27 mouse cellular contexts compared by ENCODE assay signal in the genomic region with DNA sequence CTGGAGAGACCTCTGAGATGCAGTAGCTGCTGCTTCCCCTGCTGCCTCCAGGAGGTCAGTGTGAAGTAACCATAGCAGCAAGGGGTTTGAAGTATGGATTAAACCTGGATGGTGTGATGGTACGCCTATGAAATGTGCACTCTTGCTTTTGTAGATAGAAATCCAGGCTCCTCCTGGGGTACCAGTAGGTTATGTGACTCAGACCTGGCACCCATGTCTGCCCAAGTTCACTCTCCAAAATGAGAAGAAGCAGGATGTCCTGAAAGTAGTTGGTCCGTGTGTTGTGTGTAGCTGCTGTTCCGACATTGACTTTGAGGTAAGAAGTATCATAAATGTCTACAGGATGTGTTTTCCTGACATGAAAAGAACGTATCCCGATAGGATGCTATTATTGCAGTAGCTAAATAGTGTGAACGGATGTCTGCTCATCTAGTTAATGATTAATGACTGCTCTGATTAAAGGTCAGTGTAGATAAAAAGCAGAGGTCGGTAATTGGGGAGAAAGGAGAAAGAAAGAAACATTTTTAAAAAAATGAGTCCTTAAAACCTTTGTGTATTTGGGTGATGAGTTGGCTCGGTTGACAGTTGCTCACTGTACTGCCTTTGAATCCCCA. TPM values are rescaled to one million over a fixed set of nuclear protein-coding genes. Genes with fewer than 3 reads are reported as not detected.
DNase-seq lines count a peak whose midpoint lies in the region; ATAC-seq and TF ChIP-seq lines count a peak whose summit lies in the region.
"Had no signal": no experiment of that assay in that cellular context is flagged by ENCODE, and none has a peak within 500 bp of the region (broad histone marks: within the 10 kb centered on the region; RNA-seq: fewer than 3 reads in every experiment).

No protein-coding gene starts in this region.

- no peak for ATAC-seq in kidney, embryonic 15.5 days (replicated peaks; ENCODE audit: low FRiP score)
- no peak for ATAC-seq in kidney, embryonic 14.5 days (ENCODE audit: low FRiP score, low TSS enrichment)
- peak; percentile 43 for ATAC-seq in erythroid progenitor cell, adult 5-6 weeks (replicated peaks; ENCODE audit: low FRiP score, poor library complexity, severe bottlenecking)
- ATAC-seq in intestine, postnatal 0 days, result peak; percentile 71
- ATAC-seq in liver, postnatal 0 days, result peak; percentile 73

- no peak for DNase-seq in liver, postnatal 0 days
- DNase-seq in adrenal gland, adult 2 months, result no peak
- DNase-seq in layer of hippocampus, adult 11-12 months (ENCODE audit: low spot score), result no peak
- DNase-seq: cerebellum, adult 2 months; cerebellum, postnatal 36 days; gastrocnemius, postnatal 14 days; heart, adult 2 months; heart, postnatal 36 days; kidney, postnatal 10 days; midbrain, embryonic 14.5 days; right cerebral cortex, postnatal 14 days had no signal

- H3K27ac ChIP-seq in kidney, embryonic 15.5 days, result 0 out of 2 replicates have a peak overlapping the region, but pooled peaks have one; percentile 73
- no peak overlapping the region for H3K27ac ChIP-seq in kidney, embryonic 14.5 days (ENCODE audit: low read depth, low read length)
- H3K27ac ChIP-seq in intestine, postnatal 0 days (ENCODE audit: low read depth, low read length), result no peak overlapping the region
- peak overlapping the region; percentile 84 for H3K27ac ChIP-seq in liver, postnatal 0 days (ENCODE audit: low read depth)
- H3K27ac ChIP-seq: embryonic facial prominence, embryonic 15.5 days; forebrain, embryonic 12.5 days; hindbrain, embryonic 15.5 days; limb, embryonic 12.5 days had no signal

- H3K4me2 ChIP-seq in kidney, embryonic 15.5 days, result no peak overlapping the region
- H3K4me2 ChIP-seq in kidney, embryonic 14.5 days (replicated peaks; ENCODE audit: low read depth, low read length), result no peak overlapping the region
- no peak overlapping the region for H3K4me2 ChIP-seq in intestine, postnatal 0 days (replicated peaks; ENCODE audit: low read depth)
- H3K4me2 ChIP-seq in liver, postnatal 0 days (ENCODE audit: low read depth, low read length), result peak overlapping the region; percentile 29; the same call in 1 of the 2 replicates
- H3K4me2 ChIP-seq: embryonic facial prominence, embryonic 15.5 days; forebrain, embryonic 12.5 days; hindbrain, embryonic 15.5 days; limb, embryonic 12.5 days had no signal

- no peaks in the 10 kb centered on the region for H3K27me3 ChIP-seq in kidney, embryonic 15.5 days
- no peaks in the 10 kb centered on the region for H3K27me3 ChIP-seq in kidney, embryonic 14.5 days (ENCODE audit: control insufficient read depth, insufficient read depth, low read length)
- H3K27me3 ChIP-seq in intestine, postnatal 0 days (replicated peaks; ENCODE audit: control insufficient read depth, insufficient read depth, low read length), result no peaks in the 10 kb centered on the region
- no peaks in the 10 kb centered on the region for H3K27me3 ChIP-seq in liver, postnatal 0 days (ENCODE audit: insufficient read depth, low read length)
- H3K27me3 ChIP-seq: embryonic facial prominence, embryonic 15.5 days; forebrain, embryonic 12.5 days; hindbrain, embryonic 15.5 days; limb, embryonic 12.5 days had no signal

- TF ChIP-seq EP300 in liver, postnatal 0 days (IDR thresholded peaks at IDR 0.05; ENCODE audit: low read depth), result no peak

- H3K4me3 ChIP-seq in kidney, embryonic 15.5 days (replicated peaks), result no peak overlapping the region
- H3K4me3 ChIP-seq in kidney, embryonic 14.5 days (ENCODE audit: low read length), result no peak overlapping the region
- no peak overlapping the region for H3K4me3 ChIP-seq in intestine, postnatal 0 days (ENCODE audit: low read depth, low read length)
- H3K4me3 ChIP-seq in liver, postnatal 0 days (ENCODE audit: low read depth, low read length), result no peak overlapping the region
- H3K4me3 ChIP-seq: embryonic facial prominence, embryonic 15.5 days; forebrain, embryonic 12.5 days; hindbrain, embryonic 15.5 days; limb, embryonic 12.5 days had no signal

- peaks cover 74% of the 10 kb centered on the region for H3K36me3 ChIP-seq in kidney, embryonic 15.5 days
- peaks cover 18% of the 10 kb centered on the region; the same call in 1 of the 2 replicates for H3K36me3 ChIP-seq in kidney, embryonic 14.5 days (ENCODE audit: control insufficient read depth, insufficient read depth, low read length)
- peaks cover 35% of the 10 kb centered on the region for H3K36me3 ChIP-seq in intestine, postnatal 0 days (ENCODE audit: control insufficient read depth, insufficient read depth)
- H3K36me3 ChIP-seq in liver, postnatal 0 days (replicated peaks; ENCODE audit: insufficient read depth, low read length), result peaks cover 16% of the 10 kb centered on the region
- H3K36me3 ChIP-seq: embryonic facial prominence, embryonic 15.5 days; hindbrain, embryonic 15.5 days had no signal

- 58% methylated on average over 8 of the region's 8 CpGs for WGBS in kidney, embryonic 15.5 days
- WGBS in kidney, embryonic 14.5 days, result 61% methylated on average over 8 of the region's 8 CpGs
- WGBS in intestine, postnatal 0 days, result 30% methylated on average over 8 of the region's 8 CpGs
- 62% methylated on average over 8 of the region's 8 CpGs for WGBS in liver, postnatal 0 days (ENCODE audit: insufficient replicate concordance)

- peaks cover 23% of the 10 kb centered on the region; the same call in 1 of the 2 replicates for H3K4me1 ChIP-seq in kidney, embryonic 15.5 days
- H3K4me1 ChIP-seq in kidney, embryonic 14.5 days (ENCODE audit: control insufficient read depth, insufficient read depth, low read length), result no peaks in the 10 kb centered on the region
- no peaks in the 10 kb centered on the region for H3K4me1 ChIP-seq in intestine, postnatal 0 days (replicated peaks; ENCODE audit: control insufficient read depth, insufficient read depth, low read length)
- peaks cover 14% of the 10 kb centered on the region for H3K4me1 ChIP-seq in liver, postnatal 0 days (ENCODE audit: insufficient read depth)
- H3K4me1 ChIP-seq: embryonic facial prominence, embryonic 15.5 days; forebrain, embryonic 12.5 days; hindbrain, embryonic 15.5 days; limb, embryonic 12.5 days had no signal

- H3K9me3 ChIP-seq in kidney, embryonic 15.5 days (replicated peaks), result no peaks in the 10 kb centered on the region; the same call in 1 of the 2 replicates
- H3K9me3 ChIP-seq in kidney, embryonic 14.5 days (ENCODE audit: control insufficient read depth, low read length), result no peaks in the 10 kb centered on the region
- no peaks in the 10 kb centered on the region for H3K9me3 ChIP-seq in intestine, postnatal 0 days (ENCODE audit: control insufficient read depth)
- no peaks in the 10 kb centered on the region for H3K9me3 ChIP-seq in liver, postnatal 0 days (ENCODE audit: low read length)
- H3K9me3 ChIP-seq: embryonic facial prominence, embryonic 15.5 days; forebrain, embryonic 12.5 days; hindbrain, embryonic 15.5 days; limb, embryonic 12.5 days had no signal

- TF ChIP-seq CTCF in intestine, postnatal 0 days (IDR thresholded peaks at IDR 0.05; ENCODE audit: low read depth), result no peak
- TF ChIP-seq CTCF in liver, postnatal 0 days (IDR thresholded peaks at IDR 0.05; ENCODE audit: low read depth), result no peak

- H3K9ac ChIP-seq in kidney, embryonic 15.5 days, result no peak overlapping the region
- H3K9ac ChIP-seq in kidney, embryonic 14.5 days (ENCODE audit: low read depth, low read length), result no peak overlapping the region
- no peak overlapping the region for H3K9ac ChIP-seq in intestine, postnatal 0 days (ENCODE audit: low read depth, low read length)
- no peak overlapping the region; the same call in 1 of the 2 replicates for H3K9ac ChIP-seq in liver, postnatal 0 days (replicated peaks)
- H3K9ac ChIP-seq: embryonic facial prominence, embryonic 15.5 days; forebrain, embryonic 12.5 days; hindbrain, embryonic 15.5 days; limb, embryonic 12.5 days had no signal

RNA-seq across cellular contexts. Expression of a gene that starts 8.7 kb away (rescaled TPM):
- 29.0 and 29.2 TPM in 2 replicates for polyA plus RNA-seq in kidney, embryonic 15.5 days (2015; fragmentation: Nextera tagmentation; extraction: Ambion mirVana)
- 6.0 and 11.6 TPM in 2 replicates for polyA plus RNA-seq in kidney, embryonic 14.5 days (2014; fragmentation: Nextera tagmentation; extraction: Ambion mirVana)
- total RNA-seq in erythroid progenitor cell, adult 5-6 weeks (2015; ENCODE audit: low replicate concordance), result 1.4 TPM in 1 of 2 replicates, not detected in the other
- 0.26 TPM in 1 of 2 replicates, not detected in the other for total RNA-seq in erythroid progenitor cell, adult 5-6 weeks (2017; ENCODE audit: low replicate concordance)
- 2.8 TPM in 2 replicates for polyA plus RNA-seq in intestine, postnatal 0 days (2015; fragmentation: Nextera tagmentation; extraction: Ambion mirVana)
- polyA plus RNA-seq in liver, postnatal 0 days (2015; fragmentation: Nextera tagmentation; extraction: Ambion mirVana), result 2.2 and 2.3 TPM in 2 replicates
- 10 to 100 TPM; 13.0 to 17.9 TPM for total RNA-seq in adrenal gland, adult 2 months (2021)
- 4.8 and 6.4 TPM in 2 replicates for polyA plus RNA-seq in adrenal gland, adult 2 months (2012; rRNA removed)
- polyA plus RNA-seq: neural tube, embryonic 14.5 days had no signal

RNA-seq across cellular contexts. Expression of a gene that starts 17.1 kb away (rescaled TPM):
- polyA plus RNA-seq in kidney, embryonic 15.5 days (2015; fragmentation: Nextera tagmentation; extraction: Ambion mirVana), result 74.6 and 78.2 TPM in 2 replicates
- 83.5 and 91.2 TPM in 2 replicates for polyA plus RNA-seq in kidney, embryonic 14.5 days (2014; fragmentation: Nextera tagmentation; extraction: Ambion mirVana)
- total RNA-seq in erythroid progenitor cell, adult 5-6 weeks (2015; ENCODE audit: low replicate concordance), result 17.6 and 31.7 TPM in 2 replicates
- total RNA-seq in erythroid progenitor cell, adult 5-6 weeks (2017; ENCODE audit: low replicate concordance), result 6.1 and 6.9 TPM in 2 replicates
- polyA plus RNA-seq in intestine, postnatal 0 days (2015; fragmentation: Nextera tagmentation; extraction: Ambion mirVana), result 152 TPM in 2 replicates
- polyA plus RNA-seq in liver, postnatal 0 days (2015; fragmentation: Nextera tagmentation; extraction: Ambion mirVana), result 38.8 and 47.1 TPM in 2 replicates
- total RNA-seq in adrenal gland, adult 2 months (2021), result 10 to 100 TPM in 1 of 2 experiments, 1 to 10 TPM in 1; 7.2 to 11.2 TPM
- 15.4 and 19.1 TPM in 2 replicates for polyA plus RNA-seq in adrenal gland, adult 2 months (2012; rRNA removed)

RNA-seq across cellular contexts. Expression of a gene that starts 42.5 kb away (rescaled TPM):
- polyA plus RNA-seq in kidney, embryonic 15.5 days (2015; fragmentation: Nextera tagmentation; extraction: Ambion mirVana), result not detected in 2 replicates
- polyA plus RNA-seq in kidney, embryonic 14.5 days (2014; fragmentation: Nextera tagmentation; extraction: Ambion mirVana), result not detected in 2 replicates
- not detected in 2 replicates for total RNA-seq in erythroid progenitor cell, adult 5-6 weeks (2015; ENCODE audit: low replicate concordance)
- total RNA-seq in erythroid progenitor cell, adult 5-6 weeks (2017; ENCODE audit: low replicate concordance), result not detected in 2 replicates
- not detected in 2 replicates for polyA plus RNA-seq in intestine, postnatal 0 days (2015; fragmentation: Nextera tagmentation; extraction: Ambion mirVana)
- polyA plus RNA-seq in liver, postnatal 0 days (2015; fragmentation: Nextera tagmentation; extraction: Ambion mirVana), result not detected in 2 replicates
- not detected for total RNA-seq in adrenal gland, adult 2 months (2021)
- polyA plus RNA-seq in adrenal gland, adult 2 months (2012; rRNA removed), result not detected in 2 replicates
- total RNA-seq: adrenal gland, adult 18-20 months; gastrocnemius, postnatal 14 days; heart, adult 2 months; heart, postnatal 36 days; left cerebral cortex, adult 8-10 months; megakaryocyte progenitor cell, adult 5-6 weeks had no signal
- polyA plus RNA-seq: cerebellum, adult 2 months; embryonic facial prominence, embryonic 15.5 days; forebrain, embryonic 12.5 days; heart, adult 2 months; heart, embryonic 14.5 days; hindbrain, embryonic 15.5 days; limb, embryonic 12.5 days; lung, embryonic 16.5 days; midbrain, embryonic 14.5 days; neural tube, embryonic 14.5 days; spleen, adult 2 months; stomach, embryonic 16.5 days had no signal

Comparison
In these comparisons a context has a peak if more than half of its experiments do, and no peak if none do; other contexts are left out.
1. H3K27ac ChIP-seq: peak in kidney, embryonic 15.5 days (single experiment) and liver, postnatal 0 days (single experiment); none in kidney, embryonic 14.5 days (single experiment) and intestine, postnatal 0 days (single experiment).
2. ATAC-seq: peak in erythroid progenitor cell, adult 5-6 weeks (single experiment), intestine, postnatal 0 days (single experiment) and liver, postnatal 0 days (single experiment); none in kidney, embryonic 15.5 days (single experiment) and kidney, embryonic 14.5 days (single experiment).